Mouse (Mus musculus) layer of hippocampus, adult 8-10 months (tissue): ENCODE results near the gene Kcng3. TPM values are rescaled to one million over a fixed set of nuclear protein-coding genes. Genes with fewer than 3 reads are reported as not detected.

Experiments
- DNase-seq, 2 experiments: peaks; one replicate each; pipeline ENCODE4 v3.0.0; 2022; ENCODE audit warnings: low spot score in 2 of 2
- total RNA-seq, 4 experiments: library from RNA; stranded (reverse); gene quantifications; 2 replicates each; pipeline ENCODE4 v1.2.4; 2022

Gene Kcng3
- 10 to 100 TPM in 1 of 4 experiments, 1 to 10 TPM in 3; 8.6 to 11.5 (median 9.1) TPM for total RNA-seq

DNA sequence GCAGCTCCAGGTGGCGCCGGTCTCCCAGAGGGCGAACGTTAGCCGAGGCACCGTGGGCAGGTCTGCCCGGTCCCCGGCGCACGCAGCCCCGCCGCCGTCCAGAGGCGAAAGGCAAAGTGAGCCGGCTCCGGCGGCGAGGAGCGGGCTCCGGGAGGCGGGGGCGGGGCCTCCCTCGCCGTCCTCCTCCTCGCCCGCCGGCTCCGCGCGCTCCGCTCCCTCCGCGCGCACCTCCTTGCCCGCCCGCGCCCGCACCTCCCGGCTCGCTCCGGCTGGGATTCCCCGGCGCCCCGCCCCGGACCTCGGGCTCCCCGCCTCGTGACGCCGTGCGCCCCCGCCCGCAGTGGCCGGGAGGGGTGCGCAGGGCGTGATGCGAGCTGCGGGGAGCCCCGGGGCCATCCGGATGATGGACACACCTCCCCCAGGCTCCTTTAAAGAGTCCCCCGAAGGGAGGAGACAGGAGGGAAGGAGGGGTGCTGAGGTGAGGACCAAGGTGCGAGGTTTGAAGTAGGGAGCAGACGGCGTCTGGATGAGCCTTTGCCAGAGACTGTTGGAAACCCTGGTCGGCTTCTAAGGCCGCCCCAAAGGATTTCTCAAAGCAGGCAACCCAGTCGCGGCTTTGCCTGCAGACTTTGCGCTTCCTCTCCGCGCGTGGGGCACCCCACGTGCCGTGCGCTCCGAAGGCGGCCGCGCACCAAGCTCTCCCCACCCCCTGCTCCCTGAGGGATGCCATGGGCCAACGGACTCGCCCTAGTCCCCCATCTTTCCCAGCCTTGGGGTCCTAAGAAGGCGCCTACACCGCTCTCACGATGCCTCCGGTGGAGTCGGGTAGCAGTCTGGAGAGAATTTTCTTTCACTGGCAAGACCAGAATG lies at the start of gene Kcng3:
Gene Kcng3 (minus strand): TSS at position 113 of the 870 bp plus-strand sequence.
- DNase-seq: peak; percentile 17 to 21

- DNase-seq: no peak
These were observed 45.7 kb upstream of the Kcng3 start for GRCm38 (mm10) chr17:83677370-83677769.

DNA sequence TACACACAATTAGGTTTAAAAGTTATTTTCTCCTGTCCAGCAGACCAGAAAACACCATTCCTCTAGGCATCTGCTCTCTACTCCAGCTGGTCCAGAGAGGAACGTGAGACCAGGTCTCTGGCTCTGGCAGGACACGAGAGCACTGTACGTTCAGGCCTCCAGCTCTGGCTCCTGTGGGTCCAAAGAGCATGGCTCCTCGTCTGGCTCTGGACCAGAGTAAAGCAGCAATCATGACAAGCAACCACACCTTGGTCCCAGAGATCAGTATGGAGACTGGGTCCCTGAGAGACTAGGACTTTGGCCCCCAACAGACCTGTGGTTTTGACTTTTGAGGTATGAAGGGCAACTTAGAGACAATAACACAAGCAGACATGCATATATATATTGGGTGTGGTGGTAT lies 41.0 kb upstream of the Kcng3 start:
- DNase-seq: no peak

GRCm38 (mm10) chr17:83667934-83668690 lies 36.4 kb upstream of the Kcng3 start:
- no peak for DNase-seq

DNA sequence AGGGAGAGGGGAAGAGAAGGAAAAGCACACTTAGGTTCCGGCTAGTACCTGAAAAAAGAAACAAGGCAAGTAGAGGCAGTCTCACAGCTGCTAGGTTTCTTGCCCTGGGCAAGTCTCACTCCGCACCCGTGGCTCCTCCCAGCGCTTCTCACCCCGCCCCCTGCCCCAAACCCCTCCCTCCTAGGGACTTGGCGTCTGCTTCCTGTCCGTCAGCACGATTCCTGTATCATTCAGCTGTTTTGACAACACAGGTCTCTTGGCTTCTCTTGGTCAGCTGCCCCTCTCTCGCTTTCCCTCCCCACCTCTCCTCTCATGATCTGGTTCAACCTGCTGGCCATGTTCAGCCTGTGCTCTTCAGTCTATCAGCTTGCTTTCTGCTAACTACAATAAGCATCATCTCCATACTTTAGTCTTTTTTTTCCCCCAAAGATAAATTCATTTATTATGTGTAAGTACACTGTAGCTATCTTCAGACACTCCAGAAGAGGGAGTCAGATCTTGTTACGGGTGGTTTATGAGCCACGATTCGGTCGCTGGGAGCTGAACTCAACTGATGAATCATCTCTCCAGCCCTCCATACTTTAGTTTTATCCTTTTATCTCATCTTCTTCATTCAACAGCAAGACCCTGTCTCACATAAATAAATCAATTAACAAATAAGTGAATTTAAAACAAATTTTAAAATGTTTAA lies 35.0 kb upstream of the Kcng3 start:
- DNase-seq: no peak

- no peak for DNase-seq
These were observed 33.1 kb upstream of the Kcng3 start for GRCm38 (mm10) chr17:83664761-83665160.

DNA sequence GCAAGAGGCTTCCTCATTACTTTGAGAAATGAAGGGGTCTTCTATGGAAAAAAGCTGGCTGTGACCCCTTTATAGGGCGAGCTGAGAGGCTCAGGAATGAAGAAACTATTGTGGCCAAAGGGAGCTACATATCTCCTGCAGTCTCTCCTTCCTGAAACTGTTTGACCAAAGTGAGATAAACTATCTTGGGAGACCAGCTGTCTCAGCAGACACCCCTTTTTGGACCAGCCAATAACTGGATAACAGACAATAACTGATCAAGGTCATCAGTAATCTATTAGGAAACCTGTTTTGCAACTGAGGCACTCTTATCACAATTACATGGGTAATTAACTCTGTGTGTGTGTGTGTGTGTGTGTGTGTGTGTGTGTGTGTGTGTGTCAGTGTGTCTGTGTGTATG lies 27.2 kb upstream of the Kcng3 start:
- no peak for DNase-seq

DNA sequence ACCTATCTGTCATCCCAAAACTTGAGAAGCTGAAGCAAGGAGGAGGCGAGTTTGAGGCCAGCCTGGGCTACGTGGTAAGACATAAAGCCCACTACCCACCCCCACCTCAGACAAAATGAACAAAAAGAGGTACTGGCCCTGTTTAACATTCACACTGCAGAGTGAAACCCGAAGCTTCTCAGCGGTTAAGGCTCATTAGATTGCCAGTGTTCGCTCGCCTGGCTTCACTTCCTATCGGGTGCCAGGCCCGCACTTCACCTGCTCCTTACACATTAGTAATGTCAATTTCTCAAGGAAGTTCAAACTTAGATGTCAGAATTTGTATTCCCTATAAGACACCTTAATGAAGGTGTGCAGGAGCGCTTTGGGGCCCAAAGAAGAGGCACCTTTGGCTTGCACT lies 25.7 kb upstream of the Kcng3 start:
- no peak for DNase-seq

DNA sequence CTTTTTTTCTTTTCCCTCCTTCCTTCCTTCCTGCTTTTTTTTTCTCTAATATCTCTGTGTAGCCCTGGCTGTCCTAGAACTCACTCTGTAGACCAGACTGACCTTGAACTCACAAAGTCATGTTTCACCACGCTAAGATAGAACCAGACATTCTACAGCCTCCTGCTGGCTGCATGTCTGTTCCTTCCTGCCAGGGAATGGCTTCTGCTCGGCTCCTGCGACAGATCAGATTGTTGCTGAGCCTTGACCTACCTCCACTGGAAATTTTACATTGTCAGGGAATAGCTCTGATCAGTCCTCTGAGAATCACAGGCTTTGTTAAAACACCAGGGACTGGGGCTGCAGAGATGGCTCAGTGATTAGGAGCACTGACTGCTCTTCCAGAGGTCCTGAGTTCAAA lies 24.0 kb upstream of the Kcng3 start:
- DNase-seq: no peak

DNA sequence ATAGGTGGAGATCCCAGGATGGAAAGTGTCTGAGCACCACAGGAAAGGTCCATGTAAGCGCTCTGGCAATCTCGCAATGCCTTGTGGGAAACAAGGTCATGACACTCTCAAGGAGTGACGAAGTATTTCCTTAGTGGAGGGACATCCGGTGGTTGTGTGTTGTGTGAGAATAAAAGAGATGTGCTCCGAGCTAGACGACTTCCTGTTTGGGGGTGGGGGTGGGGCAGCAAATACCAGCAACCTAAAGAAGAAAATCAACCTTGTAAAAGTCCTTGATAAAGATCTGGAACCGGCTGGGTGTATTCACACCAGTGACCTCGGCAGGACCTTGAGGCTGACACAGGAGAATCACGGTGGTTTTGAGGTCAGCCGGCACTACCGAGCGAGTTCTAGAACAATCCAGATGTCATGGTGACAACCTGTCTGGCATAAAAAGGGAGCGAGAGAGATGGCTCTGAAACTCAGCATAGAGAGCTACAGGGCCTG lies 23.0 kb upstream of the Kcng3 start:
- DNase-seq: no peak

DNA sequence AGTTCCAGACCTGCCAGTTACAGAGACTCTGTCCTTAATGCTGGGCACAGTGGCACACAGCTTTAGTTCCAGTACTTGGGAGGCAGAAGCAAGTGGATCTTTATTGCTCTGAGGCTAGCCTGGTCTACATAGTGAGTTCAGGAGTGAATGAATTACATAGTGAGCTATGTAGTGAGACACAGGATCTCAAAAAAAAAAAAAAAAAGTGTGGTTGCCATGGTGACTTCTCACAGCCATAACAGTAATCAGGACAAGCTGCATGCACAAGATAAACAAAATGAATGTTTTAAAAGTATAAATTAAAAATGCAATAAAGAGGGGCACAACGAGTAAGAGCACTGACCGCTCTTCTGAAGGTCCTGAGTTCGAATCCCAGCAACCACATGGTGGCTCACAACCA lies 21.9 kb upstream of the Kcng3 start:
- DNase-seq: no peak

DNA sequence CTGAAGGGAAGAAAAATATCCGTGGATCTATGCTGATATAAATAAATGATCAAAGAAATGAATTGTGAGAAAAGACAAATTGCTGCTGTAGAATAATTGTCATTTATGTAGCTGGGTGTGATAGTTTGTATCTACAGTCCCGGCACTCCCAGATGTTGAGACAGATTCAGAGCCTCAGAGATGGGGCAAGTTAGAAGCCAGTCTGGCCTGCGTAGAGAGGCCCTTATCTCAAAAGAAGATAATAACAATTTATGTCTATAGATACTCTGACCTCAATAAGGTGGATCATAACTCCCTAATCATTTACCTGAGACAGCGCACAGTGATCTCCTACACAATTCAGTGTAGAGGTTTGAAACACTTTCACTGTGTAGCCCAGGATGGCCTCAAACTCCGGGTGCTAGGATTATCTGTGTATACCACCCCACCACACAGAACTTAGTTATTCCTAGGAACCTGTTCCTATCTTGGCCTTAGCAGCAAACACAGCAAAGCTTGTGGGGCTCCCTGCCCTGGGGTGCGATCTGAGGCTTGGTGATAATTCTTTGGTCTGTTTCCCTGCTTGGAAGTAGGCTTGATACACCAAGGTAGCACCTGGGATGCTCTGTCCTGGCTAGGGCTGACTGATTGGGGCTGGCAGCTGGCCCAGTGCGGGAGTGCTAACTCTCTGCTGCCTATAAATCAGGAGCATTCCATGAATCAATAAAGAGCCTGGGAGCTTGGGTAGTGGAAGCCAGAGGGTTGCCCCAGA lies 19.4 kb upstream of the Kcng3 start:
- no peak for DNase-seq

DNA sequence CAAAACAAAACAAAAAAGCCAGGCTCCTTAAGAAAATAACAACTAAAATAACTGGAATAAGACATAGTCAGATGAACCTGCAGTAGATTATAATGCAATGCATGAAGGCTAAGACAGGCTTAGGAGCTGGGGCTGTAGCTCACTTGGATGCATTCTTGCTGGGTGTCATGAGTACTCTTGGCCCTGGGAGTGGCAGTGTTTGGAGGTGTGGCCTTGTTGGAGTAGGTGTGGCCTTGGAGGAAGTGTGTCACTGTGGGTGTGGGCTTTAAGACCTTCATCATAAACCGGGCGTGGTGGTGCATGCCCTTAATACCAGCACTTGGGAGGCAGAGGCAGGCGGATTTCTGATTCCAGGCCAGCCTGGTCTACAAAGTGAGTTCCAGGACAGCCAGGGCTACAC lies 18.3 kb upstream of the Kcng3 start:
- DNase-seq: no peak

DNA sequence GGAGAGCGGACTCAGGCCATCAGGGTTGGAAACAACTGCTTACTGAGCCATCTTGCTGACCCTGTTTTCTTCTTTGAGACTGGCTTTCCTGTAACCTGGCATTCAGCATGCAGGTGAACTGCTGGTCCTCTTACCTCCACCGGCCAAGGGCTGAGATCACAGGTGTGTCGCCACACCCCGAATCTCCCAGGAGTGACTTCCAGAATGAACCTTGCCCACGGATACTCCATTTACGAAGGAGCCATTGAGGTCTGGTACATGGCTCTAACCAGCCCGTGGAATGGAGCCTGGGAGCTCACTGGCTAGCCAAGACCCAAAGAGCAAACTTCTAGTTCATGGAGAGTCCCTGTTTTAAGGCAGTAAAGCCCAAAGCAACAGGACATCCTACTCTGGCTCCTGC lies 15.7 kb upstream of the Kcng3 start:
- no peak for DNase-seq

GRCm38 (mm10) chr17:83646425-83647163 lies 14.9 kb upstream of the Kcng3 start:
- DNase-seq: no peak

GRCm38 (mm10) chr17:83645226-83645808 lies 13.6 kb upstream of the Kcng3 start:
- no peak for DNase-seq

- DNase-seq: no peak
These were observed 5.7 kb upstream of the Kcng3 start for GRCm38 (mm10) chr17:83637393-83637792.

GRCm38 (mm10) chr17:83636443-83636842 lies 4.7 kb upstream of the Kcng3 start:
- DNase-seq: no peak

- peak; percentile 47 to 56 for DNase-seq
These were observed 1.2 kb upstream of the Kcng3 start for GRCm38 (mm10) chr17:83632653-83633570.
